In the genomic region with DNA sequence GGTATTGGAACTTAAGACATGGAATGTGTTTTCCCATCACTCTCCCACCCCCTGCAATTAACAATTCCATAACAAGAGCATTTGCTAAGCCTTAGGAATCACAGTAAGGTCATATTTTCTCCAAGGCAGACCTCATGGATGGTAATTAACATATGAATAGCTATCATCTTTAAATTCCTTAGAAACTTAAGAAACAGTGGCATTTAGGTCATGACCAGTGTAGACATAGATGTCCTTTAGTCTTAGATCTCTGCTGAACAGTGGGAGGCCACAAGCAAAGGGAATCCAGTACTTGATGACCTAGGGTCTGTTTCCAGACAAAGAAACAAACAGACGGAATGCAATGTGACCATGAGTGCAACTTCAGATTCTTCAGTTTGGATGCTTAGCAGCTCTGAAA, we compare ENCODE assay signal across 18 mouse cellular contexts.
A peak's percentile ranks its signal among the peaks of the same experiment; 100 is the strongest.
DNase-seq lines count a peak whose midpoint lies in the region; TF ChIP-seq lines count a peak whose summit lies in the region.
"Had no signal": no experiment of that assay in that cellular context is flagged by ENCODE, and none has a peak within 500 bp of the region (broad histone marks: within the 10 kb centered on the region; RNA-seq: fewer than 3 reads in every experiment).

No protein-coding gene starts in this region.

- no peaks in the 10 kb centered on the region for H3K9me3 ChIP-seq in ES-E14 (ENCODE audit: control insufficient read depth, insufficient read depth, low read depth, low read length)
- H3K9me3 ChIP-seq: embryonic facial prominence, embryonic 13.5 days; embryonic facial prominence, embryonic 15.5 days had no signal

- peaks cover 1 to 4% of the 10 kb centered on the region in 2 experiments; a peak in 3 of 4 replicates for H3K4me1 ChIP-seq in ES-E14 (ENCODE audit: control insufficient read depth in 2 of 2, insufficient read depth in 2 of 2, low read length in 2 of 2, poor library complexity in 1 of 2)
- H3K4me1 ChIP-seq: embryonic facial prominence, embryonic 13.5 days; embryonic facial prominence, embryonic 15.5 days had no signal

- no peak overlapping the region for H3K27ac ChIP-seq in ES-E14 (ENCODE audit: insufficient read depth, low read depth, low read length, poor library complexity, severe bottlenecking)
- no peak overlapping the region for H3K27ac ChIP-seq in layer of hippocampus, adult 2 months
- H3K27ac ChIP-seq: embryonic facial prominence, embryonic 13.5 days; embryonic facial prominence, embryonic 15.5 days had no signal

- no peak overlapping the region for H3K9ac ChIP-seq in ES-E14 (ENCODE audit: insufficient read depth, low read depth, low read length, poor library complexity, severe bottlenecking)
- H3K9ac ChIP-seq: embryonic facial prominence, embryonic 13.5 days; embryonic facial prominence, embryonic 15.5 days had no signal

- in situ Hi-C loops in ES-E14 (cut with MboI; ENCODE audit: low sequenced_read_pairs in 2 of 2, unreplicated experiment in 2 of 2), result no loop called here

- TF ChIP-seq CTCF in layer of hippocampus, adult 2 months (conservative IDR thresholded peaks at IDR 0.05), result no peak

- peak; percentile 66 for DNase-seq in ES-CJ7 (ENCODE audit: low read depth, low spot score)
- peak; percentile 28 for DNase-seq in ES-E14 (ENCODE audit: low read depth, low spot score)
- DNase-seq in ZHBTc4 (ENCODE audit: low read depth, low spot score), result peak; percentile 84
- DNase-seq in layer of hippocampus, adult 2 months (ENCODE audit: low spot score in 2 of 2), result no peak
- no peak for DNase-seq in layer of hippocampus, adult 11-12 months (ENCODE audit: low spot score)
- DNase-seq: adrenal gland, adult 2 months; adrenal gland, postnatal 10 days; adrenal gland, postnatal 25 days; cerebellum, adult 11 months; cerebellum, adult 18-20 months; cerebellum, adult 8-10 months; cerebellum, adult 9-11 months; cerebellum, postnatal 14 days; cerebellum, postnatal 36 days; embryo, embryonic 11 days had no signal

- no peak overlapping the region for H3K4me3 ChIP-seq in ES-E14 (ENCODE audit: insufficient read depth in 1 of 2, low read depth in 1 of 2, low read length in 2 of 2, poor library complexity in 1 of 2, severe bottlenecking in 1 of 2)
- H3K4me3 ChIP-seq in layer of hippocampus, adult 2 months, result no peak overlapping the region
- H3K4me3 ChIP-seq: embryonic facial prominence, embryonic 13.5 days; embryonic facial prominence, embryonic 15.5 days; erythroblast, embryonic 14.5 days had no signal

- H3K36me3 ChIP-seq in ES-E14 (ENCODE audit: control insufficient read depth, insufficient read depth, low read length, poor library complexity, severe bottlenecking), result no peaks in the 10 kb centered on the region
- H3K36me3 ChIP-seq: embryonic facial prominence, embryonic 13.5 days; embryonic facial prominence, embryonic 15.5 days had no signal

TF ChIP-seq in ES-E14, 5 proteins besides CTCF, POLR2A, EP300 and RAD21:
- no peak for TF ChIP-seq MAFK (IDR thresholded peaks at IDR 0.05; ENCODE audit: insufficient read depth, low read depth, low read length)
- no peak for TF ChIP-seq ZC3H11A (IDR thresholded peaks at IDR 0.05; ENCODE audit: borderline replicate concordance, low read depth, low read length)
- TF ChIP-seq CHD2 (IDR thresholded peaks at IDR 0.05; ENCODE audit: low read depth, low read length), result no peak; the same call in 1 of the 2 replicates
- no peak for TF ChIP-seq HCFC1 (IDR thresholded peaks at IDR 0.05; ENCODE audit: borderline replicate concordance, insufficient read depth, low read length)
- no peak for TF ChIP-seq ZNF384 (IDR thresholded peaks at IDR 0.05; ENCODE audit: low read depth, low read length)

Comparison
In these comparisons a context has a peak if more than half of its experiments do, and no peak if none do; other contexts are left out.
1. DNase-seq: peak in ES-CJ7 (single experiment), ES-E14 (single experiment) and ZHBTc4 (single experiment); none in layer of hippocampus, adult 2 months (0 of 2) and layer of hippocampus, adult 11-12 months (single experiment).